Mouse (Mus musculus) lung, postnatal 4 days (tissue): ENCODE measurements around the gene Clock.

ENCODE experiments used
- DNase-seq, 2 experiments: peaks; one replicate each; pipeline ENCODE4 v3.0.0; 2021

The Clock gene

GRCm38 (mm10) chr5:76274977-76275376 is 29.6 kb downstream of the Clock start:
- DNase-seq = no peak

- no peak for DNase-seq
These were observed 53.6 kb downstream of the Clock start for GRCm38 (mm10) chr5:76250948-76251347.

- DNase-seq = no peak
These were observed 58.1 kb downstream of the Clock start for GRCm38 (mm10) chr5:76246539-76246938.

GRCm38 (mm10) chr5:76245419-76245818 is 59.2 kb downstream of the Clock start:
- DNase-seq = no peak

- DNase-seq = no peak
These were observed 60.2 kb downstream of the Clock start for GRCm38 (mm10) chr5:76244430-76244829.

GRCm38 (mm10) chr5:76243929-76244328 is 60.7 kb downstream of the Clock start:
- DNase-seq = no peak

- DNase-seq = no peak
These were observed 61.3 kb downstream of the Clock start for GRCm38 (mm10) chr5:76243274-76243673.

GRCm38 (mm10) chr5:76231171-76231855 is 73.3 kb downstream of the Clock start:
- DNase-seq = no peak

- DNase-seq = no peak
These were observed 87.9 kb downstream of the Clock start for GRCm38 (mm10) chr5:76216691-76217090.

- no peak for DNase-seq
These were observed 96.5 kb downstream of the Clock start for GRCm38 (mm10) chr5:76208066-76208465.

- DNase-seq = no peak
These were observed 98.7 kb downstream of the Clock start for GRCm38 (mm10) chr5:76205886-76206285.

- no peak for DNase-seq
These were observed 101.4 kb downstream of the Clock start for GRCm38 (mm10) chr5:76203171-76203570.

GRCm38 (mm10) chr5:76199346-76199745 is 105.2 kb downstream of the Clock start:
- no peak for DNase-seq

- peak; percentile 35 to 39 for DNase-seq
These were observed 110.1 kb downstream of the Clock start for GRCm38 (mm10) chr5:76194377-76194945.

GRCm38 (mm10) chr5:76193075-76193474 is 111.5 kb downstream of the Clock start:
- DNase-seq = no peak

GRCm38 (mm10) chr5:76190609-76191008 is 114.0 kb downstream of the Clock start:
- no peak for DNase-seq

- DNase-seq = no peak
These were observed 116.7 kb downstream of the Clock start for GRCm38 (mm10) chr5:76187885-76188284.

- DNase-seq = peak; percentile 84 to 89
These were observed 120.1 kb downstream of the Clock start for GRCm38 (mm10) chr5:76184286-76185080.

- DNase-seq = peak; percentile 96
These were observed 120.8 kb downstream of the Clock start, which contains the start of gene Tmem165 for GRCm38 (mm10) chr5:76183750-76184261. Gene Tmem165, plus strand, starts transcription at chr5:76183880.

- no peak for DNase-seq
These were observed 121.4 kb downstream of the Clock start for GRCm38 (mm10) chr5:76183043-76183749.

GRCm38 (mm10) chr5:76182326-76182725 is 122.3 kb downstream of the Clock start:
- peak in 1 of 2 experiments; percentile 25 for DNase-seq

- DNase-seq = no peak
These were observed 124.8 kb downstream of the Clock start for GRCm38 (mm10) chr5:76179791-76180190.

GRCm38 (mm10) chr5:76179171-76179570 is 125.4 kb downstream of the Clock start:
- DNase-seq = no peak
